Mouse (Mus musculus) lung, postnatal 0 days (tissue): ENCODE data around the gene Fbxo42. TPM values are rescaled to one million over a fixed set of nuclear protein-coding genes. Genes with fewer than 3 reads are reported as not detected.

ENCODE experiments used
- ATAC-seq: fragments of 200-750 bp; cut with Nextera tagmentation; 2 replicates; pipeline ENCODE4 v1.8.0; 2017; ENCODE audit warnings: moderate library complexity
- DNase-seq: peaks from one replicate; pipeline ENCODE4 v3.0.0-alpha.2; 2016; ENCODE audit warnings: low spot score
- H3K27ac ChIP-seq: fragments of 300-500 bp; sonication (generic); 2 replicates; pipeline ENCODE4 v1.5.1; 2014; ENCODE audit warnings: antibody characterized with exemption, mild to moderate bottlenecking, low read length, mixed read lengths
- H3K27me3 ChIP-seq: fragments of 300-500 bp; sonication (generic); replicated peaks from 2 replicates; pipeline ENCODE4 v1.6.1; 2014; ENCODE audit warnings: low read length, mixed read lengths; ENCODE audit not compliant: insufficient read depth
- H3K36me3 ChIP-seq: fragments of 300-500 bp; sonication (generic); 2 replicates; pipeline ENCODE4 v1.6.1; 2014; ENCODE audit warnings: low read length, mixed read lengths; ENCODE audit not compliant: insufficient read depth
- H3K4me1 ChIP-seq: fragments of 300-500 bp; sonication (generic); 2 replicates; pipeline ENCODE4 v1.6.1; 2014; ENCODE audit warnings: antibody characterized with exemption, low read depth, low read length, mixed read lengths; ENCODE audit not compliant: insufficient read depth
- H3K4me2 ChIP-seq: fragments of 300-500 bp; sonication (generic); replicated peaks from 2 replicates; pipeline ENCODE4 v1.6.1; 2014; ENCODE audit warnings: low read depth, mild to moderate bottlenecking, low read length, moderate library complexity, mixed read lengths
- H3K4me3 ChIP-seq: fragments of 300-500 bp; sonication (generic); 2 replicates; pipeline ENCODE4 v1.5.1; 2014; ENCODE audit warnings: low read depth, low read length
- H3K9ac ChIP-seq: fragments of 300-500 bp; sonication (generic); replicated peaks from 2 replicates; pipeline ENCODE4 v1.6.1; 2014; ENCODE audit warnings: low read depth, mild to moderate bottlenecking
- H3K9me3 ChIP-seq: fragments of 300-500 bp; sonication (generic); 2 replicates; pipeline ENCODE4 v1.6.1; 2016; ENCODE audit warnings: low read length, mixed read lengths
- CTCF ChIP-seq: IDR thresholded peaks from 2 replicates; pipeline ENCODE4 v1.5.1; 2016; ENCODE audit warnings: antibody characterized with exemption, mild to moderate bottlenecking
- EP300 ChIP-seq: IDR thresholded peaks from 2 replicates; pipeline ENCODE4 v1.6.1; 2016; ENCODE audit warnings: antibody characterized with exemption, mild to moderate bottlenecking, control low read depth
- WGBS: fragments of 180-500 bp; shearing (Covaris S2); extraction: QIAGEN DNeasy Blood & Tissue Kit; methylation state at CpG from one replicate; pipeline ENCODE4 v1.1.7; 2014; 5-methylcytosine and 5-hydroxymethylcytosine counted together
- polyA plus RNA-seq: library from polyadenylated mRNA; unstranded; fragments of >200 nt; fragmentation: Nextera tagmentation; extraction: Ambion mirVana; gene quantifications from 2 replicates; pipeline ENCODE4 v1.2.1, GENCODE M21; 2015

The Fbxo42 gene
- polyA plus RNA-seq, 1 experiment from 2014 or later, result 11.1 TPM

DNA sequence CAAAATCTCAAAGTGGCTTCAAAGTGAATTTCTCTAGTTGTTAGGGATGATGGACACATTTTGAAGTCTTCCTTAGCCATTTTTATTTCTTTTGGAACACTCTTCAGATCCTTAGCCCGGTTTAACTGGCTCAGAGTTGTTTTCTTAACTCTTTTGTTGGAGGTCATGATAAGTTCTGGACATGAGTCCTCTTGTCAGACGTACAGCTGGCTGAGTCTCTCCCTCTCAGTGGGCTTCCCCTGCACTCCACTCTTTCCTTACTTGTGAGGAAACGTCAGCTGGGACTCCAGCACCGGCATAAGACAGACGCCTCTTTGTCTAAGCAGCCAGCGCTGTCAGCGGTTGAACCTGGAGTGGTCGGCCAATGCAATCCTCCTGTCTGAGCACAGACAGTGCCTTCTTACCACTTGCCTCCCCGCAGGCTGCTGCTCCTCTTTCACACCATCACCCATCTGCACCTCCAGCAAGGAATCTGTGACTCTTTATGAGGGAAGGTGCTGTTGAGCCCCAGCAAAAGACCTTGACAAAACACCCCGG lies 39.4 kb upstream of the Fbxo42 start:
- no peak for DNase-seq
- WGBS, result 12% methylated on average over 10 of the region's 10 CpGs
- H3K4me2 ChIP-seq, result no peak overlapping the region
- H3K4me1 ChIP-seq, result no peaks in the 10 kb centered on the region; the same call in 1 of the 2 replicates
- no peak overlapping the region for H3K27ac ChIP-seq
- no peaks in the 10 kb centered on the region for H3K9me3 ChIP-seq
- TF ChIP-seq EP300 (no peak), CTCF (no peak)
- no peak overlapping the region for H3K9ac ChIP-seq
- no peak overlapping the region for H3K4me3 ChIP-seq
- H3K27me3 ChIP-seq, result no peaks in the 10 kb centered on the region
- H3K36me3 ChIP-seq, result no peaks in the 10 kb centered on the region
- ATAC-seq, result no peak

DNA sequence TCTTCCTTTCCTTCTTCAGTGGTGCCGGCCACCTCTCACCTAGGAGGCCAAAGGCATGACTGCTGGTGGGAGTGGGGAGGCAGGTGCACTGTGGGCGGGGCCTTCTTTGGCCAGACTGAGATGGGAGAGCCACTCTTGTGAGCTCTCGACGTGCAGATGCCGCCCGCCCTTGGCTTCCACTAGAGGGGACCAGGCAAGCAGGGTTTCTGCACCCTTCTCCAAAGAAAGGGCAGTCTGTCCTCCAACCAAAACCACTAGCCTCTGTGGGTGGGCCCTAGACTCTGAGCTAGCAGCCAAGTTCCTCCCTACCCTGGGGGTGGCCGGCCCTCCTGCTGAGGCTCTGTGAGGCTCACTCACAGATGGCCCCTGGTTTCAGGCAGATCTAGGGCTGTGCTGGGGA lies 33.9 kb upstream of the Fbxo42 start:
- Histone ChIP-seq H3K9me3 (no peaks in the 10 kb centered on the region), H3K36me3 (peaks cover 12% of the 10 kb centered on the region; the same call in 1 of the 2 replicates), H3K27ac (peak overlapping the region; percentile 57; the same call in 1 of the 2 replicates), H3K27me3 (no peaks in the 10 kb centered on the region), H3K4me2 (no peak overlapping the region), H3K4me3 (no peak overlapping the region), H3K4me1 (no peaks in the 10 kb centered on the region), H3K9ac (no peak overlapping the region)
- 56% methylated on average over 7 of the region's 7 CpGs for WGBS
- TF ChIP-seq EP300, result no peak
- TF ChIP-seq CTCF, result 0 out of 2 replicates have a peak, but pooled peaks have one; percentile 22
- DNase-seq, result peak; percentile 71
- peak; percentile 74 for ATAC-seq

DNA sequence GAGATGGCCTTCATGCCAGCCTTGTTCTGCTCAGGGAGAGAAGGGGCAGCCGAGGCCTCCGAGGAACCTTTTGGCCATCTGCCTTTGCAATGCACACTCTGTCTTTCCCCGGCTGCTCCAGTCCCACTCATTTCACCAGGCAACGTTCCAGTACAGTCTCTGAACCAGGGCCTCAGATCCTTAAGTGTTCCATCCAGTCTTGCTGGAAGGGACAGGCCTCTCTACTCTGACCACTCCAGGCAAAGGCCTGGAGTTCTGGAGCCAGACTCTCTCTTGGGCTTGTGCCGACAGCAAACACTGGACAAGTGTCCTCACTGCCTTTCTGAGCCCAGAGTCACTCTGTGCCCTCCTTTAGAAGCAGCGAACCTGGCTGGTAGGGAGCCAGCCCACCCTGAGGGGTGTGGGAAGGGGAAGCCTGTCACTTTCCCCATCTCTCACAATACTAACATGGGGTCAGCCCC lies 33.2 kb upstream of the Fbxo42 start:
- Histone ChIP-seq H3K4me1 (no peaks in the 10 kb centered on the region), H3K36me3 (peaks cover 12% of the 10 kb centered on the region; the same call in 1 of the 2 replicates), H3K9ac (no peak overlapping the region), H3K4me2 (no peak overlapping the region), H3K4me3 (no peak overlapping the region), H3K9me3 (no peaks in the 10 kb centered on the region), H3K27me3 (no peaks in the 10 kb centered on the region), H3K27ac (peak overlapping the region; percentile 57)
- DNase-seq, result peak; percentile 76
- no peak for TF ChIP-seq EP300
- TF ChIP-seq CTCF, result no peak
- peak; percentile 81 for ATAC-seq
- WGBS, result 41% methylated on average over 6 of the region's 6 CpGs

GRCm38 (mm10) chr4:141115398-141115797 lies 32.3 kb upstream of the Fbxo42 start:
- Histone ChIP-seq H3K9me3 (no peaks in the 10 kb centered on the region), H3K27ac (no peak overlapping the region), H3K36me3 (peaks cover 12% of the 10 kb centered on the region; the same call in 1 of the 2 replicates), H3K4me3 (no peak overlapping the region), H3K4me2 (no peak overlapping the region), H3K27me3 (no peaks in the 10 kb centered on the region), H3K4me1 (no peaks in the 10 kb centered on the region), H3K9ac (no peak overlapping the region)
- no peak for DNase-seq
- WGBS, result 81% methylated on average over 8 of the region's 8 CpGs
- ATAC-seq, result no peak
- TF ChIP-seq CTCF (no peak), EP300 (no peak)

DNA sequence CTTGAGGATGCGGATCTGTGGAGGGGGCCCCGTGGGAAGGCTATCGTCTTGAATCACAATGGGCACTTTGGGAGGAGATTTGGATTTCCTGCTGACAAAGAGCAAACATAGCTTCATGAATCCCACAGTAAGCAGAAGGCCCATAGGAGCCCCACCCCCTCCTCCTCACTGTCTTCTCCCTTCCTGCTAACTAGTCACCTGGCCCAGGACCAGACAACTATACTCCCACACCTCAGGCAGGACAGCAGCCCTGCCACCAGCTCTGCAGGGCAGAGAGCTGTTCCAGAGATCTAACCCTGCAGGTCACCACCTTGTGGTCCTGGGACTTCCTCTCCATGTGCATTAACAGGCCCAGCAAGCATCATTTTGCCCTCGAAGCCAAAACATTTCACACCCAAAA lies 29.0 kb upstream of the Fbxo42 start:
- Histone ChIP-seq H3K9ac (no peak overlapping the region), H3K4me3 (no peak overlapping the region), H3K27ac (no peak overlapping the region), H3K27me3 (no peaks in the 10 kb centered on the region), H3K36me3 (peaks cover 12% of the 10 kb centered on the region; the same call in 1 of the 2 replicates), H3K4me2 (no peak overlapping the region), H3K4me1 (no peaks in the 10 kb centered on the region), H3K9me3 (no peaks in the 10 kb centered on the region)
- ATAC-seq (no peak), DNase-seq (no peak)
- TF ChIP-seq EP300 (no peak), CTCF (no peak)
- WGBS, result 45% methylated on average over 4 of the region's 4 CpGs

DNA sequence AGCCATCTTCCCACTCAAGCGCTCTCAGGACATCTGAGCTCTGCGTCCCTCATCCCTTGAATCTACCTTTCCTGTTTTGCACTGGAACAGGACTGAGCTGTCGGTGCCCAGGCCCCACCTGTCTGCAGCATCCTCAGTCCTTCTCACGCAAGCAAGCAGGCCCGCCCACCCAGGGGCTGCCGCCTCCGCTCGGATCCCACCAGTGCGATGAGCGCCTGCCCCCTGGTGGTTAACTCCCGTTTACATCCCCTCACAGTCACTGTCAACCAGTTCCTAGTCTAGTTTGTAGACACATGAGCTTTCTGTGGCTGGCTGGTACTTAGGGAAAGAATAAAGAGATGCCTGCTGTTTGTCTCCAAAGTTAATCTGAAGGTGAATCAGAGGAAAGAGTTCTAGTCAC lies 27.0 kb upstream of the Fbxo42 start:
- Histone ChIP-seq H3K4me2 (no peak overlapping the region), H3K27me3 (no peaks in the 10 kb centered on the region), H3K27ac (no peak overlapping the region), H3K9ac (no peak overlapping the region), H3K36me3 (peaks cover 10% of the 10 kb centered on the region; the same call in 1 of the 2 replicates), H3K9me3 (no peaks in the 10 kb centered on the region), H3K4me1 (no peaks in the 10 kb centered on the region), H3K4me3 (no peak overlapping the region)
- peak; percentile 53; the same call in 1 of the 2 replicates for ATAC-seq
- WGBS, result 23% methylated on average over 11 of the region's 11 CpGs
- peak; percentile 68 for DNase-seq
- TF ChIP-seq EP300 (no peak), CTCF (peak; percentile 86)
